Comparison of ENCODE assay signal across 27 mouse cellular contexts in genomic region chr12:11215555-11215954, GRCm38 (mm10). TPM values are rescaled to one million over a fixed set of nuclear protein-coding genes. Genes with fewer than 3 reads are reported as not detected.
DNase-seq lines count a peak whose midpoint lies in the region; ATAC-seq and TF ChIP-seq lines count a peak whose summit lies in the region.
"Had no signal": no experiment of that assay in that cellular context is flagged by ENCODE, and none has a peak within 500 bp of the region (broad histone marks: within the 10 kb centered on the region; RNA-seq: fewer than 3 reads in every experiment).

No protein-coding gene starts in this region.

- DNase-seq in forebrain, postnatal 0 days, result peak; percentile 47
- peak; percentile 34 to 51 for DNase-seq in spleen, postnatal 36 days (ENCODE audit: low spot score in 2 of 2)
- no peak for DNase-seq in spleen, adult 12 weeks (ENCODE audit: low spot score)
- DNase-seq in kidney, postnatal 36 days, result no peak
- DNase-seq: adrenal gland, adult 8-10 months; adrenal gland, postnatal 36 days; cerebellum, adult 11 months; cerebellum, adult 8-10 months; cerebellum, postnatal 14 days; embryo, embryonic 11 days; gastrocnemius, postnatal 25 days had no signal

- 49% methylated on average over 2 of the region's 2 CpGs for WGBS in forebrain, postnatal 0 days
- WGBS in forebrain, embryonic 16.5 days, result 53% methylated on average over 2 of the region's 2 CpGs

- no peaks in the 10 kb centered on the region for H3K9me3 ChIP-seq in forebrain, postnatal 0 days (ENCODE audit: low read length)
- H3K9me3 ChIP-seq in forebrain, embryonic 16.5 days (ENCODE audit: control insufficient read depth, low read length), result no peaks in the 10 kb centered on the region
- H3K9me3 ChIP-seq: embryonic facial prominence, embryonic 15.5 days; forebrain, embryonic 15.5 days; heart, embryonic 12.5 days; hindbrain, embryonic 10.5 days; intestine, embryonic 15.5 days had no signal

- H3K4me3 ChIP-seq in forebrain, postnatal 0 days (ENCODE audit: low read depth, low read length), result no peak overlapping the region
- no peak overlapping the region for H3K4me3 ChIP-seq in forebrain, embryonic 16.5 days (replicated peaks; ENCODE audit: low read length)
- H3K4me3 ChIP-seq: embryonic facial prominence, embryonic 15.5 days; forebrain, embryonic 15.5 days; heart, embryonic 12.5 days; hindbrain, embryonic 10.5 days; intestine, embryonic 15.5 days had no signal

- no peaks in the 10 kb centered on the region for H3K27me3 ChIP-seq in forebrain, postnatal 0 days (ENCODE audit: insufficient read depth, low read length)
- H3K27me3 ChIP-seq in forebrain, embryonic 16.5 days (replicated peaks; ENCODE audit: control insufficient read depth, insufficient read depth, low read length), result no peaks in the 10 kb centered on the region
- H3K27me3 ChIP-seq: embryonic facial prominence, embryonic 15.5 days; forebrain, embryonic 15.5 days; heart, embryonic 12.5 days; intestine, embryonic 15.5 days had no signal

- no peaks in the 10 kb centered on the region for H3K4me1 ChIP-seq in forebrain, postnatal 0 days (ENCODE audit: insufficient read depth)
- H3K4me1 ChIP-seq in forebrain, embryonic 16.5 days (replicated peaks; ENCODE audit: control insufficient read depth, insufficient read depth, low read length), result no peaks in the 10 kb centered on the region
- H3K4me1 ChIP-seq: embryonic facial prominence, embryonic 15.5 days; heart, embryonic 12.5 days; hindbrain, embryonic 10.5 days; intestine, embryonic 15.5 days had no signal

- H3K27ac ChIP-seq in forebrain, postnatal 0 days (ENCODE audit: low read depth, low read length), result no peak overlapping the region
- no peak overlapping the region for H3K27ac ChIP-seq in forebrain, embryonic 16.5 days (ENCODE audit: low read length)
- H3K27ac ChIP-seq: embryonic facial prominence, embryonic 15.5 days; forebrain, embryonic 15.5 days; hindbrain, embryonic 10.5 days; hindbrain, embryonic 14.5 days; intestine, embryonic 15.5 days had no signal

- no peak overlapping the region for H3K4me2 ChIP-seq in forebrain, postnatal 0 days (ENCODE audit: low read depth)
- no peak overlapping the region for H3K4me2 ChIP-seq in forebrain, embryonic 16.5 days (ENCODE audit: low read length)
- H3K4me2 ChIP-seq: embryonic facial prominence, embryonic 15.5 days; forebrain, embryonic 15.5 days; heart, embryonic 12.5 days; hindbrain, embryonic 14.5 days; intestine, embryonic 15.5 days had no signal

- no peak for TF ChIP-seq CTCF in forebrain, postnatal 0 days (IDR thresholded peaks at IDR 0.05; ENCODE audit: low read depth)

- H3K36me3 ChIP-seq in forebrain, postnatal 0 days (ENCODE audit: insufficient read depth), result no peaks in the 10 kb centered on the region
- H3K36me3 ChIP-seq in forebrain, embryonic 16.5 days (ENCODE audit: control insufficient read depth, insufficient read depth), result no peaks in the 10 kb centered on the region
- H3K36me3 ChIP-seq: embryonic facial prominence, embryonic 15.5 days; forebrain, embryonic 15.5 days; heart, embryonic 12.5 days; hindbrain, embryonic 10.5 days; intestine, embryonic 15.5 days had no signal

- H3K9ac ChIP-seq in forebrain, postnatal 0 days, result no peak overlapping the region
- no peak overlapping the region for H3K9ac ChIP-seq in forebrain, embryonic 16.5 days (replicated peaks; ENCODE audit: low read depth, low read length)
- H3K9ac ChIP-seq: embryonic facial prominence, embryonic 15.5 days; forebrain, embryonic 15.5 days; heart, embryonic 12.5 days; hindbrain, embryonic 14.5 days; intestine, embryonic 15.5 days had no signal

- ATAC-seq in forebrain, postnatal 0 days, result peak; percentile 61
- no peak for ATAC-seq in forebrain, embryonic 16.5 days
- ATAC-seq in neutrophil, adult 5-6 weeks (ENCODE audit: extremely low read depth, insufficient number of reproducible peaks, low FRiP score, poor library complexity, severe bottlenecking), result peak; percentile 57; the same call in 1 of the 2 replicates
- ATAC-seq in erythroblast, adult 5-6 weeks (replicated peaks; ENCODE audit: low FRiP score, poor library complexity, severe bottlenecking), result no peak
- ATAC-seq: intestine, embryonic 15.5 days had no signal

RNA-seq across cellular contexts. Expression of gene Msgn1, which starts 6.8 kb away (rescaled TPM):
- total RNA-seq in forebrain, postnatal 0 days (2014; rRNA removed), result not detected in 2 replicates
- not detected in 2 replicates for polyA plus RNA-seq in forebrain, postnatal 0 days (2015; fragmentation: Nextera tagmentation; extraction: Ambion mirVana)
- not detected in 2 replicates for polyA plus RNA-seq in forebrain, embryonic 16.5 days (2015; fragmentation: Nextera tagmentation; extraction: Ambion mirVana)
- 2.2 TPM in 1 of 2 replicates, not detected in the other for total RNA-seq in neutrophil, adult 5-6 weeks (2017)
- not detected in 2 replicates for total RNA-seq in erythroblast, adult 5-6 weeks (2015; ENCODE audit: low replicate concordance)
- not detected in 2 replicates for total RNA-seq in erythroblast, adult 5-6 weeks (2017; ENCODE audit: low replicate concordance)
- total RNA-seq: adrenal gland, adult 8-10 months; adrenal gland, postnatal 36 days; common myeloid progenitor, adult 5-6 weeks; gastrocnemius, adult 18-20 months; gastrocnemius, postnatal 25 days; heart, adult 8-10 months; heart, postnatal 25 days had no signal
- polyA plus RNA-seq: C2C12; embryonic facial prominence, embryonic 11.5 days; embryonic facial prominence, embryonic 15.5 days; forebrain, embryonic 11.5 days; forebrain, embryonic 15.5 days; heart, embryonic 12.5 days; hindbrain, embryonic 10.5 days; hindbrain, embryonic 14.5 days; intestine, embryonic 15.5 days had no signal

RNA-seq across cellular contexts. Expression of gene Gen1, which starts 50.0 kb away (rescaled TPM):
- 3.4 and 3.6 TPM in 2 replicates for total RNA-seq in forebrain, postnatal 0 days (2014; rRNA removed)
- polyA plus RNA-seq in forebrain, postnatal 0 days (2015; fragmentation: Nextera tagmentation; extraction: Ambion mirVana), result 0.80 and 1.3 TPM in 2 replicates
- 3.7 and 5.9 TPM in 2 replicates for polyA plus RNA-seq in forebrain, embryonic 16.5 days (2015; fragmentation: Nextera tagmentation; extraction: Ambion mirVana)
- total RNA-seq in neutrophil, adult 5-6 weeks (2017), result 1.2 and 1.4 TPM in 2 replicates
- 16.5 and 17.9 TPM in 2 replicates for total RNA-seq in erythroblast, adult 5-6 weeks (2015; ENCODE audit: low replicate concordance)
- total RNA-seq in erythroblast, adult 5-6 weeks (2017; ENCODE audit: low replicate concordance), result 38.1 and 55.8 TPM in 2 replicates

RNA-seq across cellular contexts. Expression of gene Smc6, which starts 50.1 kb away (rescaled TPM):
- 36.0 and 39.5 TPM in 2 replicates for total RNA-seq in forebrain, postnatal 0 days (2014; rRNA removed)
- polyA plus RNA-seq in forebrain, postnatal 0 days (2015; fragmentation: Nextera tagmentation; extraction: Ambion mirVana), result 91.5 and 103 TPM in 2 replicates
- 112 and 123 TPM in 2 replicates for polyA plus RNA-seq in forebrain, embryonic 16.5 days (2015; fragmentation: Nextera tagmentation; extraction: Ambion mirVana)
- total RNA-seq in neutrophil, adult 5-6 weeks (2017), result 101 and 102 TPM in 2 replicates
- total RNA-seq in erythroblast, adult 5-6 weeks (2015; ENCODE audit: low replicate concordance), result 24.9 and 92.4 TPM in 2 replicates
- 69.2 and 192 TPM in 2 replicates for total RNA-seq in erythroblast, adult 5-6 weeks (2017; ENCODE audit: low replicate concordance)

Comparison
In these comparisons a context has a peak if more than half of its experiments do, and no peak if none do; other contexts are left out.
1. ATAC-seq: peak in forebrain, postnatal 0 days (single experiment) and neutrophil, adult 5-6 weeks (single experiment); none in forebrain, embryonic 16.5 days (single experiment) and erythroblast, adult 5-6 weeks (single experiment).
2. DNase-seq: peak in forebrain, postnatal 0 days (single experiment) and spleen, postnatal 36 days (2 of 2); none in spleen, adult 12 weeks (single experiment) and kidney, postnatal 36 days (0 of 2).